Mouse (Mus musculus) hindbrain, embryonic 16.5 days (tissue): ENCODE measurements around the gene Dnaaf1. TPM values are rescaled to one million over a fixed set of nuclear protein-coding genes. Genes with fewer than 3 reads are reported as not detected.

Experiments used
- ATAC-seq: fragments of 200-750 bp; cut with Nextera tagmentation; 2 replicates; pipeline ENCODE4 v1.8.0; 2017; ENCODE audit warnings: moderate TSS enrichment, moderate library complexity
- H3K27ac ChIP-seq: fragments of 300-500 bp; sonication (generic); 2 replicates; pipeline ENCODE4 v1.5.1; 2014; ENCODE audit warnings: low read depth, mild to moderate bottlenecking, control low read depth, low read length, moderate library complexity
- H3K27me3 ChIP-seq: fragments of 300-500 bp; sonication (generic); replicated peaks from 2 replicates; pipeline ENCODE4 v1.6.1; 2014; ENCODE audit warnings: low read length; ENCODE audit not compliant: control insufficient read depth, insufficient read depth
- H3K36me3 ChIP-seq: fragments of 300-500 bp; sonication (generic); 2 replicates; pipeline ENCODE4 v1.6.1; 2014; ENCODE audit warnings: mild to moderate bottlenecking, low read length, moderate library complexity, mixed read lengths; ENCODE audit not compliant: control insufficient read depth, insufficient read depth
- H3K4me1 ChIP-seq: fragments of 300-500 bp; sonication (generic); 2 replicates; pipeline ENCODE4 v1.6.1; 2014; ENCODE audit warnings: low read depth, low read length; ENCODE audit not compliant: control insufficient read depth, insufficient read depth
- H3K4me2 ChIP-seq: fragments of 300-500 bp; sonication (generic); 2 replicates; pipeline ENCODE4 v1.6.1; 2014; ENCODE audit warnings: mild to moderate bottlenecking, low read length, control low read depth, moderate library complexity
- H3K4me3 ChIP-seq: fragments of 300-500 bp; sonication (generic); 2 replicates; pipeline ENCODE4 v1.5.1; 2014; ENCODE audit warnings: mild to moderate bottlenecking, low read length, control low read depth, moderate library complexity
- H3K9ac ChIP-seq: fragments of 300-500 bp; sonication (generic); 2 replicates; pipeline ENCODE4 v1.6.1; 2014; ENCODE audit warnings: low read depth, mild to moderate bottlenecking, control low read depth, low read length, moderate library complexity
- H3K9me3 ChIP-seq: fragments of 300-500 bp; sonication (generic); 2 replicates; pipeline ENCODE4 v1.6.1; 2014; ENCODE audit warnings: mild to moderate bottlenecking, low read length, moderate library complexity; ENCODE audit not compliant: control insufficient read depth
- WGBS: fragments of 180-500 bp; shearing (Covaris S2); extraction: QIAGEN DNeasy Blood & Tissue Kit; methylation state at CpG from one replicate; pipeline ENCODE4 v1.1.7; 2014; 5-methylcytosine and 5-hydroxymethylcytosine counted together
- polyA plus RNA-seq: library from polyadenylated mRNA; unstranded; fragments of >200 nt; fragmentation: Nextera tagmentation; extraction: Ambion mirVana; gene quantifications from 2 replicates; pipeline ENCODE4 v1.2.1, GENCODE M21; 2015

Dnaaf1 gene
- polyA plus RNA-seq, 1 experiment from 2014 or later: 0.69 TPM

GRCm38 (mm10) chr8:119548560-119549113 lies 26.4 kb upstream of the Dnaaf1 start:
- Histone ChIP-seq H3K9ac (no peak overlapping the region), H3K36me3 (0 out of 2 replicates have a peak, but pooled peaks cover 3% of the 10 kb centered on the region), H3K4me1 (no peaks in the 10 kb centered on the region), H3K9me3 (no peaks in the 10 kb centered on the region), H3K4me2 (no peak overlapping the region), H3K27ac (no peak overlapping the region), H3K27me3 (no peaks in the 10 kb centered on the region), H3K4me3 (no peak overlapping the region)
- ATAC-seq: no peak
- WGBS: 84% methylated on average over 7 of the region's 7 CpGs

- H3K9me3 ChIP-seq: no peaks in the 10 kb centered on the region
- no peak overlapping the region for H3K4me2 ChIP-seq
- H3K4me3 ChIP-seq: no peak overlapping the region
- H3K36me3 ChIP-seq: no peaks in the 10 kb centered on the region
- no peak overlapping the region for H3K9ac ChIP-seq
- peaks cover 20% of the 10 kb centered on the region for H3K4me1 ChIP-seq
- H3K27me3 ChIP-seq: no peaks in the 10 kb centered on the region
- no peak overlapping the region for H3K27ac ChIP-seq
- 79% methylated on average over 2 of the region's 2 CpGs for WGBS
- ATAC-seq: no peak
These were observed 22.1 kb upstream of the Dnaaf1 start for GRCm38 (mm10) chr8:119552967-119553366.

GRCm38 (mm10) chr8:119555861-119556260 lies 19.2 kb upstream of the Dnaaf1 start:
- peaks cover 25% of the 10 kb centered on the region for H3K4me1 ChIP-seq
- H3K36me3 ChIP-seq: no peaks in the 10 kb centered on the region
- H3K27ac ChIP-seq: no peak overlapping the region
- no peak overlapping the region for H3K4me3 ChIP-seq
- no peaks in the 10 kb centered on the region for H3K27me3 ChIP-seq
- no peak overlapping the region for H3K4me2 ChIP-seq
- no peak for ATAC-seq
- no peak overlapping the region for H3K9ac ChIP-seq
- no peaks in the 10 kb centered on the region for H3K9me3 ChIP-seq
- WGBS: 68% methylated on average over 6 of the region's 6 CpGs

GRCm38 (mm10) chr8:119557132-119557531 lies 17.9 kb upstream of the Dnaaf1 start:
- no peak for ATAC-seq
- no peaks in the 10 kb centered on the region for H3K27me3 ChIP-seq
- H3K4me3 ChIP-seq: peak overlapping the region; percentile 85
- H3K27ac ChIP-seq: no peak overlapping the region
- peak overlapping the region; percentile 89 for H3K9ac ChIP-seq
- no peaks in the 10 kb centered on the region for H3K9me3 ChIP-seq
- peak overlapping the region; percentile 73 for H3K4me2 ChIP-seq
- H3K36me3 ChIP-seq: no peaks in the 10 kb centered on the region
- peaks cover 25% of the 10 kb centered on the region for H3K4me1 ChIP-seq
- WGBS: 87% methylated on average over 9 of the region's 9 CpGs

- Histone ChIP-seq H3K4me3 (peak overlapping the region; percentile 85), H3K4me2 (peak overlapping the region; percentile 73), H3K27me3 (no peaks in the 10 kb centered on the region), H3K9me3 (no peaks in the 10 kb centered on the region), H3K9ac (peak overlapping the region; percentile 89), H3K4me1 (peaks cover 25% of the 10 kb centered on the region), H3K27ac (peak overlapping the region; percentile 96), H3K36me3 (peaks cover 8% of the 10 kb centered on the region; the same call in 1 of the 2 replicates)
- under 1% methylated on average over 49 of the region's 55 CpGs for WGBS
- ATAC-seq: peak; percentile 92
These were observed 17.0 kb upstream of the Dnaaf1 start for GRCm38 (mm10) chr8:119557821-119558602.

- 8% methylated on average over 48 of the region's 63 CpGs for WGBS
- Histone ChIP-seq H3K9me3 (no peaks in the 10 kb centered on the region), H3K4me1 (peaks cover 25% of the 10 kb centered on the region), H3K36me3 (peaks cover 15% of the 10 kb centered on the region), H3K4me2 (peak within 1 kb of the TSS; percentile 81), H3K27me3 (no peaks in the 10 kb centered on the region), H3K27ac (peak within 1 kb of the TSS; percentile 96), H3K9ac (peak within 1 kb of the TSS; percentile 89), H3K4me3 (peak within 1 kb of the TSS; percentile 85)
- ATAC-seq: peak; percentile 97
These were observed 16.2 kb upstream of the Dnaaf1 start, which contains the start of gene Mbtps1 for GRCm38 (mm10) chr8:119558603-119559401. Mbtps1 (minus strand) TSS chr8:119558735.

- Histone ChIP-seq H3K9ac (peak overlapping the region; percentile 68), H3K4me1 (peaks cover 25% of the 10 kb centered on the region), H3K27me3 (no peaks in the 10 kb centered on the region), H3K9me3 (no peaks in the 10 kb centered on the region), H3K4me2 (peak overlapping the region; percentile 81; the same call in 1 of the 2 replicates), H3K4me3 (no peak overlapping the region), H3K36me3 (peaks cover 16% of the 10 kb centered on the region), H3K27ac (peak overlapping the region; percentile 79)
- ATAC-seq: peak; percentile 4; the same call in 1 of the 2 replicates
- 96% methylated on average over 6 of the region's 6 CpGs for WGBS
These were observed 15.7 kb upstream of the Dnaaf1 start for GRCm38 (mm10) chr8:119559402-119559720.

GRCm38 (mm10) chr8:119563849-119564251 lies 11.2 kb upstream of the Dnaaf1 start:
- 95% methylated on average over 14 of the region's 14 CpGs for WGBS
- no peaks in the 10 kb centered on the region for H3K27me3 ChIP-seq
- no peaks in the 10 kb centered on the region for H3K9me3 ChIP-seq
- H3K36me3 ChIP-seq: peaks cover 34% of the 10 kb centered on the region
- no peak overlapping the region for H3K27ac ChIP-seq
- ATAC-seq: no peak
- no peak overlapping the region for H3K9ac ChIP-seq
- no peak overlapping the region for H3K4me2 ChIP-seq
- no peak overlapping the region for H3K4me3 ChIP-seq
- peaks cover 5% of the 10 kb centered on the region; the same call in 1 of the 2 replicates for H3K4me1 ChIP-seq

GRCm38 (mm10) chr8:119566367-119566766 lies 8.7 kb upstream of the Dnaaf1 start:
- H3K9me3 ChIP-seq: no peaks in the 10 kb centered on the region
- WGBS: 75% methylated on average over 11 of the region's 11 CpGs
- H3K4me2 ChIP-seq: no peak overlapping the region
- no peaks in the 10 kb centered on the region for H3K27me3 ChIP-seq
- H3K4me3 ChIP-seq: no peak overlapping the region
- H3K9ac ChIP-seq: no peak overlapping the region
- H3K27ac ChIP-seq: no peak overlapping the region
- H3K4me1 ChIP-seq: no peaks in the 10 kb centered on the region
- peaks cover 34% of the 10 kb centered on the region for H3K36me3 ChIP-seq
- ATAC-seq: no peak
